Mouse (Mus musculus) midbrain, embryonic 16.5 days (tissue): ENCODE measurements around the gene Ncbp2. TPM values are rescaled to one million over a fixed set of nuclear protein-coding genes. Genes with fewer than 3 reads are reported as not detected.
A peak's percentile ranks its signal among the peaks of the same experiment; 100 is the strongest.

ENCODE experiments used
- ATAC-seq: fragments of 200-750 bp; cut with Nextera tagmentation; 2 replicates; pipeline ENCODE4 v1.8.0; 2017; ENCODE audit warnings: moderate TSS enrichment
- H3K27ac ChIP-seq: fragments of 300-500 bp; sonication (generic); 2 replicates; pipeline ENCODE4 v1.5.1; 2014; ENCODE audit warnings: mild to moderate bottlenecking, low read length, mixed read lengths
- H3K27me3 ChIP-seq: fragments of 300-500 bp; sonication (generic); 2 replicates; pipeline ENCODE4 v1.6.1; 2014; ENCODE audit warnings: low read depth, low read length, mixed read lengths; ENCODE audit not compliant: control insufficient read depth, insufficient read depth
- H3K36me3 ChIP-seq: fragments of 300-500 bp; sonication (generic); 2 replicates; pipeline ENCODE4 v1.6.1; 2014; ENCODE audit warnings: mild to moderate bottlenecking, low read length, moderate library complexity, mixed read lengths; ENCODE audit not compliant: control insufficient read depth, insufficient read depth
- H3K4me1 ChIP-seq: fragments of 300-500 bp; sonication (generic); 2 replicates; pipeline ENCODE4 v1.6.1; 2014; ENCODE audit warnings: mild to moderate bottlenecking, low read length, mixed read lengths; ENCODE audit not compliant: control insufficient read depth, insufficient read depth
- H3K4me2 ChIP-seq: fragments of 300-500 bp; sonication (generic); 2 replicates; pipeline ENCODE4 v1.6.1; 2014; ENCODE audit warnings: mild to moderate bottlenecking, low read length, mixed read lengths
- H3K4me3 ChIP-seq: fragments of 300-500 bp; sonication (generic); 2 replicates; pipeline ENCODE4 v1.5.1; 2014; ENCODE audit warnings: low read depth, mild to moderate bottlenecking, low read length, moderate library complexity, mixed read lengths
- H3K9ac ChIP-seq: fragments of 300-500 bp; sonication (generic); 2 replicates; pipeline ENCODE4 v1.6.1; 2014; ENCODE audit warnings: low read depth, low read length, mixed read lengths
- H3K9me3 ChIP-seq: fragments of 300-500 bp; sonication (generic); replicated peaks from 2 replicates; pipeline ENCODE4 v1.6.1; 2014; ENCODE audit warnings: mild to moderate bottlenecking, low read length, mixed read lengths; ENCODE audit not compliant: control insufficient read depth, poor library complexity, severe bottlenecking
- WGBS: fragments of 180-500 bp; shearing (Covaris S2); extraction: QIAGEN DNeasy Blood & Tissue Kit; methylation state at CpG from one replicate; pipeline ENCODE4 v1.1.7; 2014; 5-methylcytosine and 5-hydroxymethylcytosine counted together
- polyA plus RNA-seq: library from polyadenylated mRNA; unstranded; fragments of >200 nt; fragmentation: Nextera tagmentation; extraction: Ambion mirVana; gene quantifications from 2 replicates; pipeline ENCODE4 v1.2.1, GENCODE M21; 2015

The Ncbp2 gene
- polyA plus RNA-seq, 1 experiment from 2014 or later = 103 TPM

GRCm38 (mm10) chr16:31992039-31992438 is 43.7 kb downstream of the Ncbp2 start:
- Histone ChIP-seq H3K36me3 (peaks cover 15% of the 10 kb centered on the region), H3K4me2 (no peak overlapping the region), H3K27me3 (no peaks in the 10 kb centered on the region), H3K4me1 (no peaks in the 10 kb centered on the region), H3K27ac (no peak overlapping the region), H3K9ac (no peak overlapping the region), H3K9me3 (no peaks in the 10 kb centered on the region), H3K4me3 (no peak overlapping the region)
- no peak for ATAC-seq
- 59% methylated on average over 1 of the region's 1 CpGs for WGBS

- over 99% methylated on average over 4 of the region's 4 CpGs for WGBS
- no peak overlapping the region for H3K9ac ChIP-seq
- no peaks in the 10 kb centered on the region for H3K27me3 ChIP-seq
- no peaks in the 10 kb centered on the region for H3K9me3 ChIP-seq
- no peak for ATAC-seq
- no peaks in the 10 kb centered on the region for H3K4me1 ChIP-seq
- no peak overlapping the region for H3K27ac ChIP-seq
- no peak overlapping the region for H3K4me3 ChIP-seq
- peaks cover 13% of the 10 kb centered on the region for H3K36me3 ChIP-seq
- H3K4me2 ChIP-seq = no peak overlapping the region
Measured at GRCm38 (mm10) chr16:31993195-31993594, 44.9 kb downstream of the Ncbp2 start.

GRCm38 (mm10) chr16:31993946-31994345 is 45.6 kb downstream of the Ncbp2 start:
- Histone ChIP-seq H3K4me3 (no peak overlapping the region), H3K27me3 (no peaks in the 10 kb centered on the region), H3K4me1 (no peaks in the 10 kb centered on the region), H3K9ac (no peak overlapping the region), H3K36me3 (peaks cover 7% of the 10 kb centered on the region), H3K4me2 (no peak overlapping the region), H3K9me3 (no peaks in the 10 kb centered on the region), H3K27ac (no peak overlapping the region)
- no peak for ATAC-seq

GRCm38 (mm10) chr16:31996371-31996770 is 48.1 kb downstream of the Ncbp2 start:
- Histone ChIP-seq H3K27me3 (no peaks in the 10 kb centered on the region), H3K4me1 (peaks cover 4% of the 10 kb centered on the region; the same call in 1 of the 2 replicates), H3K4me3 (no peak overlapping the region), H3K9me3 (no peaks in the 10 kb centered on the region), H3K27ac (no peak overlapping the region), H3K4me2 (no peak overlapping the region), H3K36me3 (peaks cover 4% of the 10 kb centered on the region; the same call in 1 of the 2 replicates), H3K9ac (no peak overlapping the region)
- WGBS = 94% methylated on average over 5 of the region's 5 CpGs
- ATAC-seq = no peak

- H3K9me3 ChIP-seq = no peaks in the 10 kb centered on the region
- peak within 1 kb of the TSS; percentile 78 for H3K4me2 ChIP-seq
- no peaks in the 10 kb centered on the region for H3K27me3 ChIP-seq
- peaks cover 17% of the 10 kb centered on the region for H3K4me1 ChIP-seq
- H3K4me3 ChIP-seq = peak within 1 kb of the TSS; percentile 100
- peak; percentile 96 for ATAC-seq
- H3K9ac ChIP-seq = peak within 1 kb of the TSS; percentile 97
- no peaks in the 10 kb centered on the region for H3K36me3 ChIP-seq
- WGBS = 1% methylated on average over 62 of the region's 66 CpGs
- peak within 1 kb of the TSS; percentile 75 for H3K27ac ChIP-seq
Measured at GRCm38 (mm10) chr16:32002509-32003477, 54.5 kb downstream of the Ncbp2 start, which contains the start of gene Senp5. TSS of gene Senp5 (minus strand) at chr16:32003287.

- Histone ChIP-seq H3K27me3 (no peaks in the 10 kb centered on the region), H3K36me3 (no peaks in the 10 kb centered on the region), H3K9ac (no peak overlapping the region), H3K4me1 (peaks cover 17% of the 10 kb centered on the region), H3K4me2 (no peak overlapping the region), H3K27ac (no peak overlapping the region), H3K4me3 (no peak overlapping the region), H3K9me3 (no peaks in the 10 kb centered on the region)
- no peak for ATAC-seq
- 90% methylated on average over 3 of the region's 3 CpGs for WGBS
Measured at GRCm38 (mm10) chr16:32004731-32005130, 56.4 kb downstream of the Ncbp2 start.

GRCm38 (mm10) chr16:32008529-32009293 is 60.4 kb downstream of the Ncbp2 start:
- Histone ChIP-seq H3K9me3 (no peaks in the 10 kb centered on the region), H3K36me3 (no peaks in the 10 kb centered on the region), H3K27ac (no peak overlapping the region), H3K4me2 (no peak overlapping the region), H3K9ac (no peak overlapping the region), H3K4me3 (no peak overlapping the region), H3K4me1 (peaks cover under 1% of the 10 kb centered on the region), H3K27me3 (no peaks in the 10 kb centered on the region)
- 76% methylated on average over 10 of the region's 10 CpGs for WGBS
- ATAC-seq = no peak

- H3K27ac ChIP-seq = no peak overlapping the region
- H3K4me1 ChIP-seq = no peaks in the 10 kb centered on the region
- no peaks in the 10 kb centered on the region for H3K36me3 ChIP-seq
- H3K4me3 ChIP-seq = no peak overlapping the region
- H3K27me3 ChIP-seq = no peaks in the 10 kb centered on the region
- ATAC-seq = no peak
- H3K4me2 ChIP-seq = no peak overlapping the region
- no peak overlapping the region for H3K9ac ChIP-seq
- no peaks in the 10 kb centered on the region for H3K9me3 ChIP-seq
- WGBS = 52% methylated on average over 5 of the region's 5 CpGs
Measured at GRCm38 (mm10) chr16:32009913-32010312, 61.6 kb downstream of the Ncbp2 start.

- H3K9me3 ChIP-seq = no peaks in the 10 kb centered on the region
- no peak overlapping the region for H3K27ac ChIP-seq
- no peaks in the 10 kb centered on the region for H3K36me3 ChIP-seq
- H3K4me2 ChIP-seq = no peak overlapping the region
- ATAC-seq = no peak
- H3K9ac ChIP-seq = no peak overlapping the region
- no peaks in the 10 kb centered on the region for H3K4me1 ChIP-seq
- H3K27me3 ChIP-seq = no peaks in the 10 kb centered on the region
- 86% methylated on average over 4 of the region's 4 CpGs for WGBS
- no peak overlapping the region for H3K4me3 ChIP-seq
Measured at GRCm38 (mm10) chr16:32010330-32010729, 62.0 kb downstream of the Ncbp2 start.
